Mouse (Mus musculus) heart, embryonic 14.5 days (tissue): Measurements from ENCODE around the gene H2al1c. TPM values are rescaled to one million over a fixed set of nuclear protein-coding genes. Genes with fewer than 3 reads are reported as not detected.
"Not testable (repeated sequence)": the region's sequence is repeated elsewhere in the genome, so short reads cannot be mapped to it uniquely, and the experiment has no call there.

Experiments used
- ATAC-seq: fragments of 200-750 bp; cut with Nextera tagmentation; 2 replicates; pipeline ENCODE4 v1.8.0; 2017; ENCODE audit warnings: low read depth, moderate TSS enrichment; ENCODE audit not compliant: insufficient number of reproducible peaks, insufficient read depth, low FRiP score
- H3K27ac ChIP-seq, 2 experiments: fragments of 200-500 bp in 1 of 2; fragments of 300-500 bp in 1 of 2; sonication (generic) in 1 of 2; replicated peaks in 1 of 2; 2 replicates each; pipeline ENCODE4 v1.5.1; 2012 to 2014; ENCODE audit warnings: low read depth in 2 of 2, low read length in 2 of 2, control low read depth in 1 of 2, mild to moderate bottlenecking in 1 of 2, mixed read lengths in 1 of 2; ENCODE audit not compliant: control insufficient read depth in 1 of 2, insufficient read depth in 1 of 2
- H3K27me3 ChIP-seq: fragments of 300-500 bp; sonication (generic); 2 replicates; pipeline ENCODE4 v1.6.1; 2014; ENCODE audit warnings: mild to moderate bottlenecking, low read length, control low read depth; ENCODE audit not compliant: control insufficient read depth, insufficient read depth
- H3K36me3 ChIP-seq: fragments of 300-500 bp; sonication (generic); 2 replicates; pipeline ENCODE4 v1.6.1; 2014; ENCODE audit warnings: mild to moderate bottlenecking, control low read depth, low read length, mixed read lengths; ENCODE audit not compliant: control insufficient read depth, insufficient read depth
- H3K4me1 ChIP-seq, 2 experiments: fragments of 200-500 bp in 1 of 2; fragments of 300-500 bp in 1 of 2; sonication (generic) in 1 of 2; 2 replicates each; pipeline ENCODE4 v1.6.1; 2012 to 2014; ENCODE audit warnings: low read length in 2 of 2, control low read depth in 1 of 2, mixed read lengths in 1 of 2; ENCODE audit not compliant: control insufficient read depth in 2 of 2, insufficient read depth in 2 of 2
- H3K4me2 ChIP-seq: fragments of 300-500 bp; sonication (generic); 2 replicates; pipeline ENCODE4 v1.6.1; 2014; ENCODE audit warnings: mild to moderate bottlenecking, low read length
- H3K4me3 ChIP-seq, 2 experiments: fragments of 200-500 bp in 1 of 2; fragments of 300-500 bp in 1 of 2; sonication (generic) in 1 of 2; 2 replicates each; pipeline ENCODE4 v1.5.1; 2012 to 2014; ENCODE audit warnings: low read length in 2 of 2, mild to moderate bottlenecking in 2 of 2, control low read depth in 1 of 2, low read depth in 1 of 2, moderate library complexity in 1 of 2; ENCODE audit not compliant: control insufficient read depth in 1 of 2, insufficient read depth in 1 of 2
- H3K9ac ChIP-seq: fragments of 300-500 bp; sonication (generic); 2 replicates; pipeline ENCODE4 v1.6.1; 2014; ENCODE audit warnings: mild to moderate bottlenecking, low read length
- H3K9me3 ChIP-seq: fragments of 300-500 bp; sonication (generic); 2 replicates; pipeline ENCODE4 v1.6.1; 2016; ENCODE audit warnings: low read length, control low read depth; ENCODE audit not compliant: control insufficient read depth
- WGBS: fragments of 180-500 bp; shearing (Covaris S2); extraction: QIAGEN DNeasy Blood & Tissue Kit; methylation state at CpG from one replicate; pipeline ENCODE4 v1.1.7; 2014; 5-methylcytosine and 5-hydroxymethylcytosine counted together
- polyA plus RNA-seq: library from polyadenylated mRNA; unstranded; fragments of >200 nt; fragmentation: Nextera tagmentation; extraction: Ambion mirVana; gene quantifications from 2 replicates; pipeline ENCODE4 v1.2.1, GENCODE M21; 2014

H2al1c gene
- polyA plus RNA-seq, 1 experiment from 2014 or later, result not detected

GRCm38 (mm10) chrX:11289244-11289643 lies 16.2 kb upstream of the H2al1c start:
- ATAC-seq, result no peak
- Histone ChIP-seq H3K4me2 (no peak overlapping the region), H3K27me3 (peaks cover 4% of the 10 kb centered on the region; the same call in 1 of the 2 replicates), H3K36me3 (no peaks in the 10 kb centered on the region), H3K9me3 (no peaks in the 10 kb centered on the region), H3K27ac (no peak overlapping the region), H3K4me3 (no peak overlapping the region), H3K9ac (no peak overlapping the region), H3K4me1 (peaks cover 0 to 5% of the 10 kb centered on the region in 2 experiments; a peak in 2 of 4 replicates)
- 66% methylated on average over 4 of the region's 4 CpGs for WGBS

- H3K4me2 ChIP-seq, H3K27ac ChIP-seq, ATAC-seq, H3K4me3 ChIP-seq, H3K27me3 ChIP-seq, H3K36me3 ChIP-seq, H3K9ac ChIP-seq, H3K9me3 ChIP-seq, H3K4me1 ChIP-seq: not testable (repeated sequence)
- WGBS, result no CpG with 5 or more reads among the region's 3 CpGs
Observed at GRCm38 (mm10) chrX:11298957-11299356, 6.5 kb upstream of the H2al1c start, which contains the start of gene H2al1a. Gene H2al1a (plus strand): TSS chrX:11299257.

GRCm38 (mm10) chrX:11302132-11302531 lies 3.3 kb upstream of the H2al1c start, which contains the start of gene H2al1b:
Gene H2al1b (plus strand): TSS chrX:11302432.
- H3K4me3 ChIP-seq, H3K27me3 ChIP-seq, ATAC-seq, H3K4me2 ChIP-seq, H3K9me3 ChIP-seq, H3K27ac ChIP-seq, H3K36me3 ChIP-seq, H3K4me1 ChIP-seq, H3K9ac ChIP-seq: not testable (repeated sequence)
- 75% methylated on average over 1 of the region's 3 CpGs for WGBS

GRCm38 (mm10) chrX:11308524-11308923 lies 3.1 kb downstream of the H2al1c start, which contains the start of gene H2al1d:
Gene H2al1d (plus strand): TSS chrX:11308824.
- not testable (repeated sequence) for H3K27me3 ChIP-seq, H3K9ac ChIP-seq, H3K36me3 ChIP-seq, H3K4me3 ChIP-seq, H3K4me2 ChIP-seq, H3K4me1 ChIP-seq, H3K9me3 ChIP-seq, H3K27ac ChIP-seq, ATAC-seq
- WGBS, result no CpG with 5 or more reads among the region's 6 CpGs

- H3K4me2 ChIP-seq, H3K9ac ChIP-seq, H3K4me3 ChIP-seq, H3K36me3 ChIP-seq, H3K4me1 ChIP-seq, ATAC-seq, H3K27ac ChIP-seq, H3K27me3 ChIP-seq, H3K9me3 ChIP-seq: not testable (repeated sequence)
- WGBS, result no CpG with 5 or more reads among the region's 3 CpGs
Observed at GRCm38 (mm10) chrX:11311634-11312033, 6.2 kb downstream of the H2al1c start, which contains the start of gene H2al1e. Gene H2al1e (plus strand): TSS chrX:11311934.

- not testable (repeated sequence) for H3K4me1 ChIP-seq, H3K27ac ChIP-seq, H3K27me3 ChIP-seq, H3K4me2 ChIP-seq, H3K9ac ChIP-seq, ATAC-seq, H3K36me3 ChIP-seq, H3K9me3 ChIP-seq, H3K4me3 ChIP-seq
- WGBS, result no CpG with 5 or more reads among the region's 6 CpGs
Observed at GRCm38 (mm10) chrX:11314858-11315257, 9.4 kb downstream of the H2al1c start, which contains the start of gene H2al1f. Gene H2al1f (plus strand): TSS chrX:11315158.

- ATAC-seq, H3K9me3 ChIP-seq, H3K36me3 ChIP-seq, H3K4me3 ChIP-seq, H3K27ac ChIP-seq, H3K4me1 ChIP-seq, H3K4me2 ChIP-seq, H3K27me3 ChIP-seq, H3K9ac ChIP-seq: not testable (repeated sequence)
- no CpG with 5 or more reads among the region's 3 CpGs for WGBS
Observed at GRCm38 (mm10) chrX:11317956-11318355, 12.5 kb downstream of the H2al1c start, which contains the start of gene H2al1g. Gene H2al1g (plus strand): TSS chrX:11318256.

GRCm38 (mm10) chrX:11321192-11321591 lies 15.7 kb downstream of the H2al1c start, which contains the start of gene H2al1h:
Gene H2al1h (plus strand): TSS chrX:11321492.
- not testable (repeated sequence) for H3K36me3 ChIP-seq, H3K27ac ChIP-seq, H3K4me2 ChIP-seq, H3K27me3 ChIP-seq, H3K4me1 ChIP-seq, H3K9me3 ChIP-seq, H3K9ac ChIP-seq, H3K4me3 ChIP-seq, ATAC-seq
- no CpG with 5 or more reads among the region's 6 CpGs for WGBS
